Mouse (Mus musculus): ENCODE data around the gene Ccdc105. TPM values are rescaled to one million over a fixed set of nuclear protein-coding genes. Genes with fewer than 3 reads are reported as not detected.

Ccdc105 gene
- polyA plus RNA-seq, 1 experiment from 2014 or later: not detected

DNA sequence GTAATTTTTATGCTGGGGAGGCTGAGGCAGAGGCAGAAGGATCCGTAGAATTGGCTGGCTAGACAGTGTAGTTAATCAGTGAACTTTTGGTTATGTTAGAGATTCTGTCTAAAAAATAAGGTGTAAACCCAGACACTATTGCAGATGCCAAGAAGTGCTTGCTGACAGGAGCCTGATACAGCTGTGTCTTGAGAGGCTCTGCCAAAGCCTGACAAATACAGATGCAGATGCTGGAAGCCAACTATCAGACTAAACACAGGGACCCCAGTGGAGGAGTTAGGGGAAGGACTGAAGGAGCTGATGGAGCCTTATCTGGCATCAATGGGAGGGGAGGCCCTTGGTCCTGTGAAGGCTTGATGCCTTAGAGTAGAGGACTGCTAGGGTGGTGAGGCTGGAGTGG is 12.7 kb upstream of the Ccdc105 start:
- H3K4me2 ChIP-seq (ENCODE audit: low read length): no peak overlapping the region
- no peaks in the 10 kb centered on the region for H3K4me1 ChIP-seq (ENCODE audit: control insufficient read depth in 2 of 2, insufficient read depth in 2 of 2, low read length in 2 of 2)
- H3K9me3 ChIP-seq (ENCODE audit: control insufficient read depth, low read length): peaks cover 4% of the 10 kb centered on the region
- H3K9ac ChIP-seq (ENCODE audit: low read length): no peak overlapping the region
- no peaks in the 10 kb centered on the region for H3K27me3 ChIP-seq (ENCODE audit: control insufficient read depth, insufficient read depth, low read length)
- no peak overlapping the region for H3K27ac ChIP-seq (replicated peaks in 1 of 2; ENCODE audit: control insufficient read depth in 1 of 2, insufficient read depth in 1 of 2, low read depth in 2 of 2, low read length in 2 of 2)
- no peaks in the 10 kb centered on the region for H3K36me3 ChIP-seq (ENCODE audit: control insufficient read depth, insufficient read depth, low read length)
- no peak overlapping the region for H3K4me3 ChIP-seq (ENCODE audit: control insufficient read depth in 1 of 2, insufficient read depth in 1 of 2, low read depth in 1 of 2, low read length in 2 of 2)
- WGBS: 58% methylated on average over 1 of the region's 1 CpGs
- no peak for ATAC-seq (ENCODE audit: insufficient number of reproducible peaks, insufficient read depth, low FRiP score, low read depth)

DNA sequence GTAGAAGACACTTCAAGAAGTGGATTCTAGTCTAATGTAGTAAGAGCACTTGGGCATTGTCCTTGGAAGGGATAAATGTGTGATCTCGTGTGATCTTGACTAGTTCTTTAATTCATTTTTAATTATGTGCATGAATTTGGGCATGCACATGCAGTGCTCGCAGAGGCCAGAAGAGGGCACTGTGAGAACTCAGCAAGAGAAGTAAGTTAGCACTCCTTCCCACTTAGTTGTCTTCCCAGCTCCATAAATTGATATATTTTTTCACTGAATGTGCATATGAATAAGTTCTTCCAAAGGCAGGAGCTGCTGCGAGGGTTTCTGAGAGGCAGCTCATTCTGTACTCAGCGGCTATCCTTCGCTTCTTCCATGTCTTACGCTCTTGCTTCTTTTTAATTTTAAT is 3.2 kb upstream of the Ccdc105 start:
- no peak overlapping the region for H3K4me2 ChIP-seq (ENCODE audit: low read length)
- H3K27me3 ChIP-seq (ENCODE audit: control insufficient read depth, insufficient read depth, low read length): peaks cover 9% of the 10 kb centered on the region; the same call in 1 of the 2 replicates
- no peak overlapping the region for H3K9ac ChIP-seq (ENCODE audit: low read length)
- ATAC-seq (ENCODE audit: insufficient number of reproducible peaks, insufficient read depth, low FRiP score, low read depth): no peak
- no peak overlapping the region for H3K4me3 ChIP-seq (ENCODE audit: control insufficient read depth in 1 of 2, insufficient read depth in 1 of 2, low read depth in 1 of 2, low read length in 2 of 2)
- 41% methylated on average over 6 of the region's 6 CpGs for WGBS
- H3K36me3 ChIP-seq (ENCODE audit: control insufficient read depth, insufficient read depth, low read length): no peaks in the 10 kb centered on the region
- H3K27ac ChIP-seq (replicated peaks in 1 of 2; ENCODE audit: control insufficient read depth in 1 of 2, insufficient read depth in 1 of 2, low read depth in 2 of 2, low read length in 2 of 2): no peak overlapping the region
- peaks cover 0 to 6% of the 10 kb centered on the region in 2 experiments; a peak in 2 of 4 replicates for H3K4me1 ChIP-seq (ENCODE audit: control insufficient read depth in 2 of 2, insufficient read depth in 2 of 2, low read length in 2 of 2)
- H3K9me3 ChIP-seq (ENCODE audit: control insufficient read depth, low read length): no peaks in the 10 kb centered on the region

DNA sequence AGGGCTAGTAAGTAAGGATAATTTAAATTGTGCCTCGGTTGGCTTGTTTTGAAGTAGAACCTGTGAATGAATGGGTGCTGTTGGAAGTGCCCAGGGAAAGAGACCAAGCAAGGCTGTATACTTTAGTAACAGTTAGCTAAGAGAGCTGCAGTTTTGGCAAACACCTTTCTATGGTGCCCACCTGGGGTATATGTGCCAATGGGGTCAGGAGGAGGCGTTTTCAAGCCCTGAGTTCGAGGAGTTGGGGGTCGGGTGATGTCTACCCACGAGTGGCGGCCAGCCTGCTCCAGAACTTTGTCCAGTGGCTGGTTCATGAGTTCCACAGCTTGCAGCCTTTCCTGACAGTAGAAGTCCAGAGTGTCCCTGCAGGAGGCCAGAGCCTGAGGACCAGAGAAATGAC is 3.9 kb downstream of the Ccdc105 start:
- Histone ChIP-seq H3K4me3 (ENCODE audit: control insufficient read depth in 1 of 2, insufficient read depth in 1 of 2, low read depth in 1 of 2, low read length in 2 of 2) (no peak overlapping the region), H3K9me3 (ENCODE audit: control insufficient read depth, low read length) (no peaks in the 10 kb centered on the region), H3K27ac (replicated peaks in 1 of 2; ENCODE audit: control insufficient read depth in 1 of 2, insufficient read depth in 1 of 2, low read depth in 2 of 2, low read length in 2 of 2) (no peak overlapping the region), H3K27me3 (ENCODE audit: control insufficient read depth, insufficient read depth, low read length) (peaks cover 19% of the 10 kb centered on the region), H3K9ac (ENCODE audit: low read length) (no peak overlapping the region), H3K4me1 (ENCODE audit: control insufficient read depth in 2 of 2, insufficient read depth in 2 of 2, low read length in 2 of 2) (peaks cover 5 to 6% of the 10 kb centered on the region in 2 experiments; a peak in 3 of 4 replicates), H3K36me3 (ENCODE audit: control insufficient read depth, insufficient read depth, low read length) (no peaks in the 10 kb centered on the region), H3K4me2 (ENCODE audit: low read length) (no peak overlapping the region)
- ATAC-seq (ENCODE audit: insufficient number of reproducible peaks, insufficient read depth, low FRiP score, low read depth): no peak
- WGBS: 90% methylated on average over 6 of the region's 6 CpGs

DNA sequence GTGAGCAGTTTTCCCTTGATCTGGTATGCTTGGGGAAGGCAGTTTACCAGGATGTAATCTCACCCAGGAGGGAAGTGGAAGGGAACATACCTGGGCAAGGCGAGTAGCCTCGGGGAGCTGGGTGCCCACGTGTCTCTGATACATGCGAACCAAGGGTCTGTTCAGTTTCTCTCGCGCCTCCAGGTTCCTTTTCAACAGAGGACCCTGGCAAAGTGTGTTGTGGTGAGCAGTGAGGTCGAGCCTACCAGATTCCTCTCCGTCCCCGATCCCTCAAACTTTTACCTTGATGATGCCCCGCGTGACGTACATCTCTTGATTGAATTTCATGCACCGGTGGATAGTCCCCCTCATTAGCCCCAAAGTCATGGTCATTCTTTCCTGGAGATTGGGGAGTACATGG is 4.7 kb downstream of the Ccdc105 start:
- H3K9me3 ChIP-seq (ENCODE audit: control insufficient read depth, low read length): no peaks in the 10 kb centered on the region
- H3K9ac ChIP-seq (ENCODE audit: low read length): no peak overlapping the region
- no peak overlapping the region for H3K4me3 ChIP-seq (ENCODE audit: control insufficient read depth in 1 of 2, insufficient read depth in 1 of 2, low read depth in 1 of 2, low read length in 2 of 2)
- WGBS: 70% methylated on average over 13 of the region's 13 CpGs
- no peak overlapping the region for H3K27ac ChIP-seq (replicated peaks in 1 of 2; ENCODE audit: control insufficient read depth in 1 of 2, insufficient read depth in 1 of 2, low read depth in 2 of 2, low read length in 2 of 2)
- peaks cover 19% of the 10 kb centered on the region for H3K27me3 ChIP-seq (ENCODE audit: control insufficient read depth, insufficient read depth, low read length)
- H3K36me3 ChIP-seq (ENCODE audit: control insufficient read depth, insufficient read depth, low read length): no peaks in the 10 kb centered on the region
- H3K4me2 ChIP-seq (ENCODE audit: low read length): no peak overlapping the region
- peaks cover 5 to 6% of the 10 kb centered on the region in 2 experiments; a peak in 3 of 4 replicates for H3K4me1 ChIP-seq (ENCODE audit: control insufficient read depth in 2 of 2, insufficient read depth in 2 of 2, low read length in 2 of 2)
- ATAC-seq (ENCODE audit: insufficient number of reproducible peaks, insufficient read depth, low FRiP score, low read depth): no peak

DNA sequence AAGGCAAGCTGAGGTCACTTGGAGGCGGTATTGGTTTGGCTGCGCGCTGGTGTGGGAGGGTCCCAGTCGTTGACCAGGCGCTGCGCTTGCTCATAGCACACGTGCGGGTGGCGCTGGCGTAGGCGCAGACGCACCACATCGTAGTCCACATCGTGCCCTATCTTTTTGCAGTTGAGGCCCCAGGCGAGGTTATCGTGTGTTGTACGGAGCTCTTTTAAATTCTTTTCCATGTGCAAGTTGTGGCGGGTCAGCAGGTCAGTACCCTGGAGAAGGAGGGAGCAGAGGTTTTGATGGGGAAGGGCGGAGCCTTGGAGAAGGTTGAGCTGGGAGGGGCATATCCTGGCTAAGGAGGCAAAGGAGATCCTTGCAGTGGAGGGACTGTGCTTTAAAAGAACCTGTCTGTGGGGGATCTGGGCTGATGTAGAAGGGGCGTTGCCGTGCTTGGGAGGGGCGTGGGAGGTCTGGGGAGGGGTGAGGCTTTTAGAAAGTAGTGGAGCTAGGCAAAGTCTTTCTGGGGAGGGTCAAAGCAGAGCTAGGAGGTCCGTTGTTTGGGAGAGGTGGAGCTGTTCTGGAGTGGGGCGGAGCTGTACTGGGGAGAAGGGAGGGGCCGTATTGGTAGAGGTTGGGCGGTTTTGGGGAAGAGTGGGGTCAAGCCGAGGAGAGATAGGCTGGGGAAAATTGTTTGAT is 5.7 kb downstream of the Ccdc105 start:
- 3% methylated on average over 27 of the region's 27 CpGs for WGBS
- H3K36me3 ChIP-seq (ENCODE audit: control insufficient read depth, insufficient read depth, low read length): no peaks in the 10 kb centered on the region
- ATAC-seq (ENCODE audit: insufficient number of reproducible peaks, insufficient read depth, low FRiP score, low read depth): peak; percentile 65; the same call in 1 of the 2 replicates
- H3K9me3 ChIP-seq (ENCODE audit: control insufficient read depth, low read length): no peaks in the 10 kb centered on the region
- peak overlapping the region; percentile 64 for H3K4me2 ChIP-seq (ENCODE audit: low read length)
- H3K9ac ChIP-seq (ENCODE audit: low read length): peak overlapping the region; percentile 30; the same call in 1 of the 2 replicates
- H3K4me1 ChIP-seq (ENCODE audit: control insufficient read depth in 2 of 2, insufficient read depth in 2 of 2, low read length in 2 of 2): peaks cover 5% of the 10 kb centered on the region in 2 experiments; a peak in 3 of 4 replicates
- H3K27me3 ChIP-seq (ENCODE audit: control insufficient read depth, insufficient read depth, low read length): peaks cover 18% of the 10 kb centered on the region
- H3K4me3 ChIP-seq (ENCODE audit: control insufficient read depth in 1 of 2, insufficient read depth in 1 of 2, low read depth in 1 of 2, low read length in 2 of 2): peak overlapping the region; percentile 16 to 30
- no peak overlapping the region for H3K27ac ChIP-seq (replicated peaks in 1 of 2; ENCODE audit: control insufficient read depth in 1 of 2, insufficient read depth in 1 of 2, low read depth in 2 of 2, low read length in 2 of 2)

DNA sequence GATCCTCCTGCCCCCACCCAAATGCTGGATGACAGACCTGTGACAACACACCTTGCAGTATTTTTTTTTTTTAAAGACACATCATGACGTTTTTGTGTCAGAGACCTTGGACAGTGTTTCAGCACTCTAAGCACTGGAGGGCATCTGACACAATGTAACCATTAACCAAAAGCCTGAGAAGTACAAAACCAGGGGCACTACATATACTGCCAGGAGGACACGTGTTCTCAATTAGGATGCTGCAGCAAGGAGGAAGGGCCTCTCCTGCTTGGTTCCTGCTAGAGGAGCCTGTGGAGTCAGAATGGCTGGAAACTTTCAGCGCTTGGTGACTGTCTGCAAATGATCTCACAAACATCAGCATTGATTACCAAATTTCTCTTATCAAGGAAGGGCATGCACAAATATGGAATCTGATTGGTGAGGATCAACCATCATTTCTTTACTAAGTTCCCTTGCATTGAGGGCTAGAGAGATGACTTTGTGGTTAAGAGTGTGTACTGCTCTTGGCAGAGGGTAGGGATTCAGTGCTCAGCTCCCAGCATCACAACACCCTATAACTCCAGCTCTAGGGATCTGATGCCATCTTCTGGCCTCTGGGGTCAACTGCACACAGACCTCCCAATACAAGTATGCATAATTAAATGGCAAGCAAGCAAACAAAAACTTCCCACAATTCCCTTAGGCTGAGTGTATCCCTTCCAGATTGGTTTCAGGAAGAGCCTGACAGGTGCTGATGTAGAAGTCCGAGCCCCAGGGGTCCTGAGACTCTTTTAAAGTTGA is 7.2 kb downstream of the Ccdc105 start:
- no peak for ATAC-seq (ENCODE audit: insufficient number of reproducible peaks, insufficient read depth, low FRiP score, low read depth)
- WGBS: 51% methylated on average over 4 of the region's 4 CpGs
- Histone ChIP-seq H3K4me1 (ENCODE audit: control insufficient read depth in 2 of 2, insufficient read depth in 2 of 2, low read length in 2 of 2) (peaks cover 0 to 5% of the 10 kb centered on the region in 2 experiments; a peak in 2 of 4 replicates), H3K4me3 (ENCODE audit: control insufficient read depth in 1 of 2, insufficient read depth in 1 of 2, low read depth in 1 of 2, low read length in 2 of 2) (no peak overlapping the region), H3K36me3 (ENCODE audit: control insufficient read depth, insufficient read depth, low read length) (no peaks in the 10 kb centered on the region), H3K9me3 (ENCODE audit: control insufficient read depth, low read length) (no peaks in the 10 kb centered on the region), H3K27me3 (ENCODE audit: control insufficient read depth, insufficient read depth, low read length) (peaks cover 10% of the 10 kb centered on the region), H3K9ac (ENCODE audit: low read length) (no peak overlapping the region), H3K27ac (replicated peaks in 1 of 2; ENCODE audit: control insufficient read depth in 1 of 2, insufficient read depth in 1 of 2, low read depth in 2 of 2, low read length in 2 of 2) (no peak overlapping the region), H3K4me2 (ENCODE audit: low read length) (no peak overlapping the region)

DNA sequence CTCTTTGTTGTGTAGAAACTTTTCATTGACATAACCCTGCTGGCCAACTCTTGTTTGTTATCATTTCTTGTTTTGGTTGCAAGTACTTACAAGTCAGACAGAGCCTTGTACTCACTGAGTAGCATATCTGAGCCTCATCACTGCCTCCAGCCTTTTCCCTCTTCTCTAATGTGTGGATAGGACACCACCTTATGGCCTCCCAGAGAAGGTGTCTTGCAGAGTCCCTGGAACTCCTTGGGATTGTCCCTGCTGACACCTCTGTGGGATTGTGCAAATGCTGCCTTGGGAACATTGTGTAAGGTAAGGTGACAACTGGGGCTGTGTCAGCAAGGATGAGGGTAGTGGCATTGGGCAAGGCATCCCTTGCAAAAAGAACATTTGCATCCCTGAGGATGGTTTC is 9.1 kb downstream of the Ccdc105 start:
- no peak for ATAC-seq (ENCODE audit: insufficient number of reproducible peaks, insufficient read depth, low FRiP score, low read depth)
- H3K9ac ChIP-seq (ENCODE audit: low read length): no peak overlapping the region
- no peaks in the 10 kb centered on the region for H3K36me3 ChIP-seq (ENCODE audit: control insufficient read depth, insufficient read depth, low read length)

More for the DNA sequence above, 9.1 kb downstream of the Ccdc105 start:
- Histone ChIP-seq H3K27me3 (ENCODE audit: control insufficient read depth, insufficient read depth, low read length) (peaks cover 7% of the 10 kb centered on the region), H3K9me3 (ENCODE audit: control insufficient read depth, low read length) (no peaks in the 10 kb centered on the region), H3K4me1 (ENCODE audit: control insufficient read depth in 2 of 2, insufficient read depth in 2 of 2, low read length in 2 of 2) (peaks cover 0 to 5% of the 10 kb centered on the region in 2 experiments; a peak in 2 of 4 replicates), H3K4me3 (ENCODE audit: control insufficient read depth in 1 of 2, insufficient read depth in 1 of 2, low read depth in 1 of 2, low read length in 2 of 2) (no peak overlapping the region), H3K27ac (replicated peaks in 1 of 2; ENCODE audit: control insufficient read depth in 1 of 2, insufficient read depth in 1 of 2, low read depth in 2 of 2, low read length in 2 of 2) (no peak overlapping the region), H3K4me2 (ENCODE audit: low read length) (no peak overlapping the region)
